Mouse (Mus musculus): ENCODE results near the gene Tshz2.

Tshz2 gene

DNA sequence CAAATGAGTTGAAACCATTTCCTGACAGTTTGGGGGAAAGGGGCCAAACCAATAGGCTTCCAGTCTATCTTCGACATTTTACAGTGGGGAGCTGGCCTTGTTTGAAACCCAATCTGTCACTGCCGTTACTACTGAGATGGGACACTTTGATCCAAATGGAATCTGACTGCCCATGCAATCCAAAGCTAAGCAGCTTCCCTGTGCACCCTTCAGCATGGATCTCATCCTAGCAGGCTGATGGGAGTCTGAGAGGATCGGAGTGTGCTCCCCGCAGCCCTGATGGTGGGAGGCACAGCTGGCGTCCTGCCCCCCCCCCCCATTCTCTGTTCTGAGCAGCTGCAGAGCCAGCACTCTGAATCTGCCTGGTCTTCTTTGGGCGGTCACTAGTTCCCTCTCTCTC lies 384.5 kb downstream of the Tshz2 start:
- no peak for DNase-seq

DNA sequence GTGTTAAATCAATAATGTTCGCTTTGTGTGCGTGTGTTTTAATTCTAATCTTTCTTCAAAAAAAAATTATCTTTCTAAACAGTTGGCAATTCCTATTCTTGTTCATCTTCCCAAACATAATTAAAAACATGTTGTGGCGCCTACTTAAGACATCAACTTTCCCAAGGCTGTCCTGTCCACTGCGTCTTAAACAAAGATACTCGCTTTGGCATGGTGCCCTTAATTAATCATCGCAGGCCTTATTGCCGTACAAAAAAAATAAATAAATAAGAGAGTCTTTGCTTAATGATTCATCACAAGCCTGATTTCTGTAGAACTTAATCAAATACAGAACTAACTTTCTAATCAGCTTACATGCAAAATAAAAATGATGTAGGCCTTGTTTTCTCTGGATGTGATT lies 385.1 kb downstream of the Tshz2 start:
- no peak for DNase-seq

DNA sequence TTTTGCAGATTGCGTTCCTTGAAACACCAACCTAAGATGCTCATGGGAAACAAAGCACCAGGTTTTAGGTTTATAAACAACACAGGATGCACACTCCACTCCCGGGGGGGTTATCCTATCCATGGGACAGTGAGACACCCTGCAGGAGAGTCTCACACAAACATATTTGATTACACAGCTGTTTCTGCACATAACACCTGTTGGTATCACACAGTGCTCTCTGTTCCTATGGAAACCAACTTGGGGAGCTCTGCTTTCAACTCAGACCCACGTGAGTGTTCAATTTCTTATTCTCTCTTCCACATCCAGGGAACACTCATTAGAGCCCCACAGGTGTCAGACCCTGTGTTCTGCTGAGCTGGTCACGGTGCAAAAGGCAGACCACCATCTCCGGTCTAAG lies 390.1 kb downstream of the Tshz2 start:
- no peak for DNase-seq

DNA sequence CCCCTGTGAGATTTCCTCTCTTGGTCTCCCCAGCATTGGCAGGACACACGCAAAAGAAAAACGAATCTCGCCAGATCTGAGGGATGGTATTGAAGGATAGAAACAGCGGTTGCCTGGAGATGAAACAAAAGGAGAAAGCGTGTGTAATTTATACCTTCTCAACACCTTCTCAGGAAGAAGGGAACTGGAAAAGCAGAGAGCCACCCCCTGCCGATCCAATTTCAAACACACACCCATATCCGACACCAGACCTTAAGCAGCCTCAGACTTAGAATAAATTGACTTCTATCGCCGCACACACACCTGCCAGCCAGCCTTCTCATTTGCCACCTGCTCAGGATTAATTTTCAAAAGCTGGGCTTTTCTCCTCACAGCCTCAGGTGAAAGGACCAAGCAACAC lies 390.9 kb downstream of the Tshz2 start:
- DNase-seq: no peak

DNA sequence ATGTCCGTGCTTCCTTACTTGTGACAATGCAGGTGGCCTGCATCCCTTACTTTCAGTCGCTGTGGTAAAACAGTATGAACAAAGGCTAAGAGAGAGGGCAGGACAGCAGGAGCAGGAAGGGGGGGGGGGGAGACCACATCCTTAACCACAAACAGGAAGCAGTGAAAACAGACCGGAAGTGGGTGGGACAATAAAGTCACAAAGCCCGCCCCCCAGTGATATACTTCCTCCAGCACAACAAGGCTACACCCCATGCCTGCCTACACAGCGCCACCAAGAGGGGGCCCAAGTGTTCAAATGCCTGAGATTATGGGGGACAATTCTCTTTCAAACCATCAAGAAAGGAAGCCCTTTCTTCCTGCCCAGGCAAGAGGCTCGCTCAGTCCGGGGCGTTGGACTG lies 392.1 kb downstream of the Tshz2 start:
- peak; percentile 15 to 34 for DNase-seq

DNA sequence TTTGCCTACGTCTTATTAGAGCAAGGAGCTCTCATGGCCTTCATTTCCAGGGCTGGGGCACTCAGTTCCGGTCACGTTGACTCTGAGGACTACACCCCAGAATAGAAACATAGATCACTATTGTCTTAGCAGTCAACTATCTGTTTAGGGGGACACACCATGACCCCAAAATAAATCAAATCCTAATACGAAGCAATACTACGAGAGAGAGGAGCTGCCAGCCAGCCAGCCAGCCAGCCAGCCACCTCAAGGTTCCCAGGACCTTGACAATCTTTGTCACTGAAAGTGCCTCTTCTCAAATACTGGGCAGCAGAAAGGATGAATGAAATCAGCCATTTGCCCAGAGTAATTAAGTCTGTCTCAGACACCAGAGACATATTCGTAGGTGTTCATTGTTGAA lies 393.1 kb downstream of the Tshz2 start:
- no peak for DNase-seq

DNA sequence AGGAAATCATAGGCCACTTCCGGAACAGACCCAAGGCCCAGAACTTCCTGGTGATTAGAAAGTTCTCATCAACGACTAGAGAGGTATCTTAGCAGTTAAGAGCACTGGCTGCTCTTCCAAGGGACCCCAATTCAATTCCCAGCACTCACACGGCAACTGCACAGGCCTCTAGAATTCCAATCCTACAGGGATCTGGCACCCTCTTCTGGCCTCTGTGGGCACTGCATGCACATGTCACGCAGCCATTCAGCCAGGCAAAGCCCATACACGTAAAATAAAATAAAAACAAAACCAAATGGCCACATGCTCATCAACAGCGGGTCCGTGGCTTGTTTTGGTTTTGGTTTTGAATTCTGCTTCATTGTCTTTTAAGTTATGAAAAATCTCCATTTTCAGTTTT lies 395.0 kb downstream of the Tshz2 start:
- peak in 1 of 2 experiments; percentile 45 for DNase-seq

DNA sequence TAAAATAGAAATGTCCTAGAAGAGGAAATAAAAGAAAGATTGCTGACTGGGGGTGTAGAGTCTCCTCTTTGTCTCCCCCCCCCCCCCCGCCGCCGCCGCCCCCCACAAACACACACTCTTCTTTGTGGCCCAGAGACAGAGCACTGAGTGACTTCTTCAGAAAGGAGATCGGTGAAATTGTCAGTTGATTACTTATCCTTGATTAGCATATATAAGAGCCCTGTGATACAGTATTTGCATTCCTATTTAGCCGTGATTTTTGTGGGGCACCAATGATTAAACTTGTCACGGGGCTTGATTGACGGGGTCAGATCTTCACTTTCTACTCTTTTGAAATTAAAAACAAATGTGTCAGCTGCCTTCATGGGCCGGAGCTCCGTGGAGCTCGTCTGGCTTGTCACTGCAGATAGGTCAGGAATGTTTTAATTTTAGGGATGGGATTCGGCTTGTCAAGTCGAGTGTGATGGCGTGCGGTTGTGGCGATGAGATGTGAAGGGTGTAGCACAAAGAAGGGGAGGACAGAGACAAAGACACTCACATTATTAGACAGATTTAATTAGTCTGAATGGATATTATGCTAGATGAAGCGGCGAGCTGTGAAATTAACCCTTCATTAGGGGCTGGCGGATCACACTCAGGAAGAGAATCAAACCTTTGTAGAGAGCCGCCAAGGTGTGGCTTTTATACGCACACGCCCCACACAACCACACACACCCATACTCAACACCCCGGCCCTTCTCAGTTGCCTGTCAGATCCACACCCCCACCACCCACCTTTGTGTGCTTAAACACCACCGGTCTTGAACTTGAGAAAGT lies 395.9 kb downstream of the Tshz2 start:
- no peak for DNase-seq

DNA sequence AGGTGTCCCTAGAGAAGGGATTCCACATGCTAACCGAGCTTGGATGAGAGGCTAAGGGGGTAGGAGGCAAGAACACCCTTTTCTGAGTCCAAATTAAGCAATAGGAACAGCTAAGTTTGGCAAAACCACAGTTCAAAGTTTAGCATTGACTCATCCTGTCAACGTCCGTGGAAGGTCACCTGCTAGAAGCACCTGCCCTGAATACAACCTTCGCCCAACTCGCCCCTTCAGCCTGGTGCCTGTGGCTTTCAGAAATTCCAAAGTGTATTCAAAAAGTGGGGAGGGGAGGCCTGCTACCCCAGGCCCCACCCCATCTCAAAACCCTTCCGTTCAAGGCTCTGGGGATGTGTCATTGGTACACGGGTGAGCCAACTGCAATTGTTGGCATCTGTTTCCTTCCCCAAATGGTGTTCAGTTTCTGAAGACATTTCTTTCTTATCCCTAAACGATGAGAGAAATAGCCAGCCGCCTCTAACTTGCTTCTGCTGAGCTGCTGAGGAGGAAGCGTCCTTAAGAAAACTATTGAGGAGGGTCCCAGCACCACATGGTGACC lies 396.6 kb downstream of the Tshz2 start:
- no peak for DNase-seq

DNA sequence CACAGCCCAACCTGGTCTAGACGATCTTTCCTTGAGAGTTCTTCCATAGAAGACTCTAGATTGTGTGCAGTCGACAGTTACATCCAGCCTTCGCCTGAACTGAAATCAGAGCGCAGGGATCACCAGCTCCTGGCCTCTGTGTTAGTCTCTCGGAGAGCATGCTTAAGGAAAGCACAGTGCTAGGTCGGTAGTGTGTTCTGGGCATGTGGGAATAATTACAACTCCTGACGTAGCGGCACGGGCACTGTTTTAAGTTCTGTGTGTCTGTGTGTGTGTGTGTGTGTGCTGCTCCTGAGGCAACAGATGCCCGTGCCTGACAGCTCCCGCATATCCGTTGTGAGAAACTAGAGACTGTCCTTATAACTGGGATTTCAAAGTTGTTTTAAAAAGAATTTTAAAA lies 398.4 kb downstream of the Tshz2 start:
- DNase-seq: no peak

DNA sequence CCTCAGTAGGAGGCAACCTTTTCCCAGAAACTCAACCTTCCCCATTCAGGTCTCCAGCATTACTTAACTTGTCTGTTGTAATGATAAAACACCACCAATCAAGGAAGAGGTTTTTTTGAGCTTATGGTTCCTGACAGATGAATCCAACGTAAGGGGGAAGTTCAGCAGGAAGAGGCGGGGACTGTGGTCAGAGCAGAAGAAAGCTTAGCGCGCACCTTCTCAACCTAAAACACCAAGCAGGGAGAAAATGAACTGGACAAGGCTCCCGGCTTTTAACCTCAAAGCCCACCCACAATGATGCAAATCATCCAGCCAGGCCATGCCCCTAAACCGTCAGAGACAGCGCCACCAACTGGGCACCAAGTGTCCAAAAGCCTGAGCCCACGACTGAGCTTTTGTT lies 399.1 kb downstream of the Tshz2 start:
- no peak for DNase-seq

DNA sequence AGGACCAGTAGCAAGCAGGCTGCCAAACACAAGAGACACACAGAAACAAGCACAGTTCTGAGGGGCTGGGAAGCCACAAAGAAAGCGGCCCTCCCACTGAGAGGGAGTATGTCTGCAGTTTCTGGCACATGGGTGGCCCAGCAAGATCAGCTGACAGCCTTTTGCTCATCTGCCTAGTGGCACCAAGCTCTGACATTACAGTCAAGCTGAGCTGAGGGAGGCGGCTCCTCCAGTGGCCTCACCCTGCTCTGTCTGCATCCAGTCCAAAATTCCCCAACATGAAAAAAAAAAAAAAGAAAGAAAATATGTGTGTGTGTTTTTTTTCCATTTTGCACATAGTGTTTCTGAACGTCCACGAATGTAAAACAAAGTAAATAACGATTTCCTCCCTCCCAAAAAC lies 400.4 kb downstream of the Tshz2 start:
- DNase-seq: peak; percentile 7 to 40

DNA sequence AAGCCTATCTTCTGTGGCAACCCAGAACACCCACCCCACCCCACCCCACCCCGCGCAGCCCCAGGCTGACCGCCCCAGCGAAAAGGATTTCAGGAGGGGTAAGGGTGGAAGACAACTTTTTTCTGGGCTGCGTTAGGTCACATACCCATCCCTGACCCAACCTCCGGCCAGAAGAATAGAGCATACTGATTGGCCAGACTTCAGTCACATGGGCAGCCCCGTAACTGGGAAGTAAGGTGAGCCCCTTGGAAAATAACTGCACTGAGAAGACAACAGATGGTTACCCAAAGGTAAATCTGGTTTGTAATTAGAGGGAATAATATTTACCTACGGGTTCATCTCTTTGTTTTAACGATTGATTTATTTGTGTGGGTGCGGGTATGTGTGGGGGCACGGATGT lies 402.0 kb downstream of the Tshz2 start:
- DNase-seq: no peak

DNA sequence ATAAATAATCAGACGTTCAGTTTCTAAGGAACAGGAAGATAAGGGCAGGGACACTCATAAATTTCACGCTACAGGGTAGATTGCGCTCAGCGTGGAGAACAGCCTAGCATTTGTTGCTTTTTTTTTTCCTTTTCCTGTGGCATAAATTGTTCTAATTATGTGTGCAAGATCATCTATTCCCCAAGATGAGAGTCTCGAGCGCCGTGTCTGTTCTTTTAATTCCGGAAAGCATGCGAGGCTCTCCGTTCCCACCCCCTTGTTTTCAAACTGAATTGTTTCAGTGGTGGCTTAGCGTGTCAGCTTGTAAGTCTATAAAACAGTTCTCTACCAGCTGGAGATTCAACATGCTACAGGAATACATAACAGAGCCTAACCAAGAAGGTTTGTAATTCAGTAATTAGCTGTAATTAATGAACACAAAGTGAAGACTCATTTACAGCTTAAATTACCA lies 404.0 kb downstream of the Tshz2 start:
- DNase-seq: peak; percentile 9 to 70

DNA sequence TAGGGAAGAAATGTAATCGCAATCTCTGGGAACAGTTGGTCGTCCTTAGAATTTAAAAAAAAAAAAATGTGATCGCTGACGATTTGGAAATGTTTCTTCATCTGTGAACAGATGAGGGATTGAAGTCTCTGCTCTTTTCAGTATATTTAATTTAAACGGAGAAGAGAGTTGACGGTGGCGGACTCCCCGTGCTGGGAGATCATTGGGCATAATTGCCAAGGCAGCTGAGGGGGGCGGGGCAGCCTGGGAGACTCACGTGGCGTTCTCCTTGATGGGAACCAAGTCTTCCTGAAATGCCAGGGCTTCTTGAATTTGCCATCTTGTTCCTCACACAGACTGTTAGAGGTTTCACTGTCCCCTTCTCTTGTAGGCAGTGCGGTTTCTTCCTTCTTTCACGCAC lies 404.5 kb downstream of the Tshz2 start:
- DNase-seq: peak in 1 of 2 experiments; percentile 13

DNA sequence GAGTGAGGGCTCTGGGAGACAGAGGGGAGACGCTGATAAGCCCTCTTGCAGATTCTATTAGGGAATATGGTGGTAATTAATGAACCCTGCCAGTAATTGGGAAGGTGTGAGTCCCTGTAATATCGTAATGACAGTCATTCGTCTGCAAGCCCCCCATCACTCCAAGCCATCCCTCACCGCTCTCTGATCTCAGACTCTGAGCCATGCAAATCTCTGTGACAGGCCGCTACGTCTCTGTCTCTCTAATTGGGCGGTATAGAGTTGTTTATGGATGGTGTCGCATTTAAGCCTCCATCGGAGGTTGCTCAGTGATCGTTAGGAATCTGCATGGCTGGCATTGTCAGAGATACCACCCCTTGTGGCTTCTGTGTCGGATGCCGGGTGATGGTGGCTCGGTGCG lies 407.0 kb downstream of the Tshz2 start:
- no peak for DNase-seq

DNA sequence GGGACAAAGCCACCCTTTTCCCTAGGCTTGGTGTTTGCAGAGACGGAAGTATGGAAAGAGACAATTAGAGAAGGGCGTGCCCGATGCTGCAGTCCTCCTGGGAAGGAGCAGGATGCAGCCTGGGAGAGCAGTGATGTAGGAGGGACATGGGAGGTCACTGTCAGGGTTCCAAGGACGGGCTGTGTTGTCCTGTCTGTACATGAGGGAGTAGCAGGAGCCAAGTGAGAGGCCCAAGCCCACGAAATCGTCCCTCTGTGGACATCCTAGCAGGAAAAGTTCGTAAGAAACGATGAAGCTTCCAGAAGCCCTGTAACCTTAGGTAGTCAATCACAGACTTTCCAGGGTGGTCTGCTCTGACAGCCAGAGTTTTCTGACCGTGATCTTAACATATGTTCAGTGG lies 408.3 kb downstream of the Tshz2 start:
- DNase-seq: peak; percentile 44 to 70

DNA sequence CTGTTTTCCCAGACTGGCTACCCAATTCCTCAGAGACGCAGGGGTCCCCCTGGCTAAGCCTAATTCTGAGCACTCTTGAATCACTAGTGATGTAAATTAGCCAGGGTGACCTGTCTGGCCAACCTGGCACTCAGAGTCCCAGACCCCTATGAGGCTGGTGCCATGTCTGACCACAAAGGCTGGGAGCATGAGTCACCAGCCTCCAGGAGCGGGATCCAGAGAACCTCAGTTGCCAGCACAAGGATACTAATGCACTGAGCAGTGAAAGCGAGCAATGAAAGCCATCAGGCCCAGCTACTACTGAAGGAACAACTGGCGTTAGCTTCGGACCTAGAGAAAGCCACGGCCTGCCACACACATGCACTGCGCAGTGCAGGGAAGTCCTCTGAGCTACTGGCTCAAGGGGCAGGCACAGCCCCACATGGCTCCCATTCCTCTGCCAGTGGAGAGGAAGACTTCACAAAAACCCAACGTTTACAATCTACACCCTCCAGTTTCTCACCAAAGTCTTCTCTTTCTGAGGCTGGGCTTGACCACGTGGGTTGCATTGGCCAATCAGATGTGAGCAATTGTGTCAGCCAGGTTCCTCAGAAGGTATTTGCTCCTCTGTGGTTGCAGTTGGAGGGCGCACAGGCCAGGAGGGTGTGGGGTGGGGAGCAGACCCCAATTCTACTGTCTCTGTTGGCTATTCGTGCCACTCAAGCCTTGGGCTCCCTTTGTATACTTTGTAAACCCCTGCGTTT lies 409.8 kb downstream of the Tshz2 start:
- DNase-seq: no peak

DNA sequence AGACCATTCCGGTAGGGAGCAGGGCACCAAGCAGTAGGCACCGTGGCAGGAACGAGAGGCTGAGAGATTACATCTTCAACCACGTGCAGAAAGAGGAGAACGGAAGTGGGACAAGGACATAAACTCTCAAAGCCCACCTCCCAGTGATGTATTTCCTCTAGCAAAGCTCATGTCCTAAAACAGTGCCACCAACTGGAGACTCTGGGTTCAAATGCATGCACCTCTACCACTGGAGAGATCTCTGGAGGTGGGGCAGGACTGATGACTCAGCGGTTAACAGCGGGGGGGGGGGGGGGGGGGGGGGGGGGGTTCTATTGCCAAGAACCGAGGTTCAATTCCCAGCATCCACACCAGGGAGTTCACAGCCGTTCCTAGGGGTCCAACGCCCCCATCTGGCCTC lies 410.5 kb downstream of the Tshz2 start:
- DNase-seq: no peak

DNA sequence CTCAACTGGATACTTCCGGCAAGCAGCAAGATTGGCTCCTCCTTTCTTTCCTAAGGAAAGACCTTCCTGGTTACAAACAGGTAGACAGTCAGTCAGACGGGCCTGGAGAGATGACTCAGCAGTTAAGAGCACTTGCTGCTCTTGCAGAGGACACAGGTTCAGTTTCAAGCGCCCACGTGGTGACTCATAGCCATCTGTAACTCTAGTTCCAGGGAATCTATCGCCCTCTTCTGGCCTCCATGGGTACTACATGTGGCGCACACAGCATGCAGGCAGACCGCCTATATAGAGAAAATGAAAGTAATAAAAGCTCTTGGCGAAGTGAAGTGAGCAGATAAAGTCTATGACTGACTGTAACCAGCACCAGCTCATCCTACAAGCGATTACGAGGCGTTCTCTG lies 413.1 kb downstream of the Tshz2 start:
- no peak for DNase-seq

DNA sequence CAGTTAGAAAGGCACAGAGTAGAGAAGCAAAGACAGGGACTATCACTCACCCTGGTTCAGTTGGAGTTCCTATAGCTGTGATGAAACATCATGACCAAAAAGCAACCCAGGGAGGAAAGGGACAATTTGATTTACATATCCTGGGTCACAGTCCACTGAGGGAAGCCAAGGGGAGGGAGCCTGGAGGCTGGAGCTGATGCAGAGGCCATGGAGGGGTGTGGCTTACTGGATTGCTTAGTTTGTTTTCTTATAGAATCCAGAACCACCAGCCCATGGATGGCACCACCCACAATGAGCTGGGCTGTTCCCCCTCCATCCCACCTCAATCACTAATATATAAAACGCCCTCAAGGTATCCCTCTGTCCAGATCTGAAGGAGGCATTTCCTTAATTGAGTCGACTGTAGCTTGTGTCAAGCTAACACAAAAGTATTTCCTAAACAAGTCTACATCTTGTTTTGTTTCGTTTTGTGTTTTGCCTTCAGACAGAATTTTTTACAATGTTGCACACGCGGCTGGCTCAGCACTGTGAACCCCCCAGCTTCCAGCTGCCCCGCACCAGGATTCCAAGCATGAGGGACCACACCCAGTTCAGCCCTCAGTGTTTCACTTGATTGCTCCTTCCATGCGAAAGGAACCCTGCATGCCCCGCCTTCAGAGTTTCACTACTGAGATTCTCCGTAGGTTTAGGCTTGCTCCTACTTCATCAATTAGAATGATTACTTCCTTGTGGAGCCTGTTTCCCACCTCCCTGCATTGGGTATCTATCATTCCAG lies 413.7 kb downstream of the Tshz2 start:
- no peak for DNase-seq

DNA sequence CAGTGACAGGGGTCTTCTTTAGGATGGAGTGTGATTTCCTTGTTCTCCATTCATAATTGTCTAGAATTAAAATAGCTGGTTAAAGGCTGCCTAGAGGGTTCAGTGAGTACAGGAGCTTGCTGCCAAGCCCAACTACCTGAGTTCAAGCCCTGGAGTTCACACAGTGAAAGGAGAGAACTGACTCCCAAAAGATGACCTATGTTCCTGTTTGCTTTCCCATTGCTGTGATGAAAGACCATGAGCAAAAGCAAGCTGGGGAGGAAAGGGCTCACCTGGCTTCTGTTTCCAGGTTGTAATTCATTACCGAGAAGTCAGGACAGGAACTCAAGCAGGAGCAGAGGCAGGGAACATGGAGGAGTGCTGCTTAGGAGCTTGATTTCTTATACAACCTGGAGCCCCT lies 416.0 kb downstream of the Tshz2 start:
- DNase-seq: no peak

DNA sequence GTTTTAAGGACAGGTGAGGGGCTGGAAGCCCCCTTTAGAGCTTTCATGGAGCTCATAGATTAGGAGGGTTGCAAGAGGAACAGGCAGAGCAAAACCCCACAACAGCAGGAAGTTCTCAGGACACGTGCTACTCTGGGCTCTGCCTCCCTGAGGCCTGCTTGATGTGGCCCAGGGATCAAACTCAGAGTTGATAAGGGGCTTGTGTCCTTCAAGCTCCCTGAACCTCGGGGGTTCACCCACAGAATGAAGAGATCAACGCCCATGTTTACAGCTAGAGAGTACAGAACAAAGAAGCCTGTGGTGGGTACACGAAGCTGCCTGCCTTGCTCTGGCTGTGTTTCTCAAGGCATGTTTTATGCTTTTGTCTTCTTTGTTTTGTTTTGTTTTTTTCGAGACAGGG lies 417.8 kb downstream of the Tshz2 start:
- DNase-seq: no peak
